Mouse (Mus musculus) forebrain, embryonic 11.5 days (tissue): Measurements from ENCODE around the gene Mroh2a. TPM values are rescaled to one million over a fixed set of nuclear protein-coding genes. Genes with fewer than 3 reads are reported as not detected.

Experiments
- ATAC-seq: fragments of 200-750 bp; cut with Nextera tagmentation; replicated peaks from 2 replicates; pipeline ENCODE4 v1.8.0; 2017; ENCODE audit warnings: moderate TSS enrichment; ENCODE audit not compliant: low FRiP score
- DNase-seq: peaks from one replicate; pipeline ENCODE4 v3.0.0-alpha.2; 2017; ENCODE audit warnings: low spot score
- H3K27ac ChIP-seq: fragments of 300-500 bp; sonication (generic); 2 replicates; pipeline ENCODE4 v1.5.1; 2014; ENCODE audit warnings: low read depth, low read length
- H3K27me3 ChIP-seq: fragments of 300-500 bp; sonication (generic); 2 replicates; pipeline ENCODE4 v1.6.1; 2014; ENCODE audit warnings: mild to moderate bottlenecking, low read length, mixed read lengths; ENCODE audit not compliant: control insufficient read depth, insufficient read depth
- H3K36me3 ChIP-seq: fragments of 300-500 bp; sonication (generic); 2 replicates; pipeline ENCODE4 v1.6.1; 2014; ENCODE audit warnings: mild to moderate bottlenecking, low read length, moderate library complexity, mixed read lengths; ENCODE audit not compliant: control insufficient read depth, insufficient read depth
- H3K4me1 ChIP-seq: fragments of 300-500 bp; sonication (generic); replicated peaks from 2 replicates; pipeline ENCODE4 v1.6.1; 2014; ENCODE audit warnings: low read length, mixed read lengths; ENCODE audit not compliant: control insufficient read depth, insufficient read depth
- H3K4me2 ChIP-seq: fragments of 300-500 bp; sonication (generic); 2 replicates; pipeline ENCODE4 v1.6.1; 2014; ENCODE audit warnings: low read depth, mild to moderate bottlenecking, low read length, moderate library complexity, mixed read lengths; ENCODE audit not compliant: severe bottlenecking
- H3K4me3 ChIP-seq: fragments of 300-500 bp; sonication (generic); 2 replicates; pipeline ENCODE4 v1.5.1; 2014; ENCODE audit warnings: low read depth, low read length
- H3K9ac ChIP-seq: fragments of 300-500 bp; sonication (generic); 2 replicates; pipeline ENCODE4 v1.6.1; 2014; ENCODE audit warnings: low read length
- H3K9me3 ChIP-seq: fragments of 300-500 bp; sonication (generic); 2 replicates; pipeline ENCODE4 v1.6.1; 2016; ENCODE audit warnings: low read length, mixed read lengths; ENCODE audit not compliant: control insufficient read depth
- WGBS: fragments of 180-500 bp; shearing (Covaris S2); extraction: QIAGEN DNeasy Blood & Tissue Kit; methylation state at CpG from one replicate; pipeline ENCODE4 v1.1.7; 2014; 5-methylcytosine and 5-hydroxymethylcytosine counted together
- polyA plus RNA-seq: library from polyadenylated mRNA; unstranded; fragments of >200 nt; fragmentation: Nextera tagmentation; extraction: Ambion mirVana; gene quantifications from 2 replicates; pipeline ENCODE4 v1.2.1, GENCODE M21; 2014

Gene Mroh2a
- polyA plus RNA-seq, 1 experiment from 2014 or later, result 2.5 TPM

DNA sequence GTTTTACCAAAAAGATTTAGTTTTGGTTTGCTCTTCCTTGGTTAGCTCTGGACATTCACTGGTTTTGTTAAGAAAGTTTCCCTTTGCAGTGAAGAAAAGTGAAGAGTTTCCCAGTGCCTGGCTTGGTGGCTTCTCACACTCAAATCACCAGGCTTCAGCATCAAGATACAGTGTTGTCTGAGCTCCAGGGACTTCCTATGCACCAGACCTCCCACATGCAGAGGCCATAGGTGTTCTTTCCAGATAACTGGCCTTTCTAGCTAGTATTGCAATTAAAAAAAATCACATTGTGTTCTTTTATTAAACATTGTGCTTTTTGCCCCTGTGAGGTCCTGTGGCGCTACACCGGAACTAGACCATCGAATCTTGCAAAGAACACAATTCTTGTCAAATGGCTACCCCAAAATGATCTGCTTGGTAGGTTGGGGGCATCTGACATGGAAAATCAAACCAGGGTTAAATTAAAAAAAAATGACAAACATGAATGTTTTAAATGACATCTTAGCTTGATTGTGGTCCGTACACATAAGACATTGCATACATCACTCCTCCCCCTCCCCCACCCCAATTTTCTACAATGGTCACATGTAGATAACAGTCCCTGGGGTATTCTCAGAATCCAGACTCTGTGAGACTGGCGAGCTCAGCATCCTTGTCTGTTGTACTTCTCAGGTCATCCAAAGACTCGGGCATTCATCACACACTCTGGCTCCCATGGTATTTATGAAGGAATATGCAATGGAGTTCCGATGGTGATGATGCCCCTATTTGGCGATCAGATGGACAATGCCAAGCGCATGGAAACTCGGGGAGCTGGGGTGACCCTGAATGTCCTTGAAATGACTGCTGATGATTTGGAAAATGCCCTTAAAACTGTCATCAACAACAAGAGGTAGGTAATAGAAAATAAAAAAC is 11.1 kb upstream of the Mroh2a start:
- no peak overlapping the region for H3K9ac ChIP-seq
- H3K4me1 ChIP-seq, result no peaks in the 10 kb centered on the region
- DNase-seq (peak; percentile 54), ATAC-seq (no peak)
- no peaks in the 10 kb centered on the region for H3K27me3 ChIP-seq
- no peaks in the 10 kb centered on the region for H3K36me3 ChIP-seq
- no peak overlapping the region for H3K4me3 ChIP-seq
- no peak overlapping the region for H3K27ac ChIP-seq
- peaks cover 60% of the 10 kb centered on the region for H3K9me3 ChIP-seq
- WGBS, result 71% methylated on average over 10 of the region's 10 CpGs
- no peak overlapping the region for H3K4me2 ChIP-seq

DNA sequence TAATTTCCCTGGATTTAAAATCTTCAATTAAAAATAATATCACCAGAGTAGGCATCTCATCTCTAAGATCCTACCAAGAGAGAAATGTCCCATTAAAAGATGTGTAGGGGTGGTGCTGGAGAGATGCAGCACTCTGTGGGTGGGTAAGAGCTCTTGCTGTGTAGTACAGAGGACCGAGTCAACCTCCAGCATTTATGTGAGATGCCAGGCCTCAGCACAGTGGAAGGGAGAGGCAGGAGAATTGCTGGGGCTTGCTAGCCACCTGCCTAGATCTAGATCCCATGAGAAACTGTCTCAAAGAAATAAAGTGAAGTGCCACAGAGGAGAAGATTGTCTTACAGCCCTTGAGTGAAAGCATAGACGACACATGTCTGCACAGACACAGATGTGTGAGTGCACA is 10.2 kb upstream of the Mroh2a start:
- Histone ChIP-seq H3K27me3 (no peaks in the 10 kb centered on the region), H3K36me3 (no peaks in the 10 kb centered on the region), H3K27ac (no peak overlapping the region), H3K4me1 (no peaks in the 10 kb centered on the region), H3K9ac (no peak overlapping the region), H3K4me3 (no peak overlapping the region), H3K4me2 (no peak overlapping the region), H3K9me3 (peaks cover 57% of the 10 kb centered on the region)
- ATAC-seq (no peak), DNase-seq (peak; percentile 51)
- WGBS, result 54% methylated on average over 2 of the region's 2 CpGs

- 68% methylated on average over 2 of the region's 2 CpGs for WGBS
- Histone ChIP-seq H3K4me2 (no peak overlapping the region), H3K4me1 (no peaks in the 10 kb centered on the region), H3K9me3 (peaks cover 53% of the 10 kb centered on the region), H3K27me3 (no peaks in the 10 kb centered on the region), H3K27ac (no peak overlapping the region), H3K36me3 (no peaks in the 10 kb centered on the region), H3K9ac (no peak overlapping the region), H3K4me3 (no peak overlapping the region)
- DNase-seq (peak; percentile 55), ATAC-seq (no peak)
Observed at GRCm38 (mm10) chr1:88217144-88217543, 9.6 kb upstream of the Mroh2a start.

- peaks cover 50% of the 10 kb centered on the region for H3K9me3 ChIP-seq
- no peaks in the 10 kb centered on the region for H3K36me3 ChIP-seq
- no peak overlapping the region for H3K27ac ChIP-seq
- WGBS, result 48% methylated on average over 3 of the region's 3 CpGs
- H3K4me3 ChIP-seq, result no peak overlapping the region
- no peaks in the 10 kb centered on the region for H3K27me3 ChIP-seq
- no peak for ATAC-seq
- DNase-seq, result no peak
- no peak overlapping the region for H3K9ac ChIP-seq
- no peak overlapping the region for H3K4me2 ChIP-seq
- no peaks in the 10 kb centered on the region for H3K4me1 ChIP-seq
Observed at GRCm38 (mm10) chr1:88217576-88217975, 9.2 kb upstream of the Mroh2a start.

- peak; percentile 64 for DNase-seq
- H3K9ac ChIP-seq, result no peak overlapping the region
- H3K27me3 ChIP-seq, result no peaks in the 10 kb centered on the region
- no peak overlapping the region for H3K4me2 ChIP-seq
- no peaks in the 10 kb centered on the region for H3K36me3 ChIP-seq
- H3K27ac ChIP-seq, result no peak overlapping the region
- H3K4me3 ChIP-seq, result no peak overlapping the region
- H3K9me3 ChIP-seq, result peaks cover 45% of the 10 kb centered on the region
- 72% methylated on average over 9 of the region's 9 CpGs for WGBS
- no peaks in the 10 kb centered on the region for H3K4me1 ChIP-seq
- ATAC-seq, result no peak
Observed at GRCm38 (mm10) chr1:88218051-88218450, 8.7 kb upstream of the Mroh2a start.

- Histone ChIP-seq H3K4me3 (no peak overlapping the region), H3K4me2 (no peak overlapping the region), H3K36me3 (no peaks in the 10 kb centered on the region), H3K27ac (no peak overlapping the region), H3K9ac (no peak overlapping the region), H3K9me3 (peaks cover 40% of the 10 kb centered on the region), H3K4me1 (no peaks in the 10 kb centered on the region), H3K27me3 (no peaks in the 10 kb centered on the region)
- peak; percentile 57 for DNase-seq
- ATAC-seq, result no peak
- WGBS, result 55% methylated on average over 4 of the region's 4 CpGs
Observed at GRCm38 (mm10) chr1:88218591-88218990, 8.2 kb upstream of the Mroh2a start.

GRCm38 (mm10) chr1:88219054-88219453 is 7.7 kb upstream of the Mroh2a start:
- Histone ChIP-seq H3K36me3 (no peaks in the 10 kb centered on the region), H3K27me3 (no peaks in the 10 kb centered on the region), H3K4me3 (no peak overlapping the region), H3K9me3 (peaks cover 35% of the 10 kb centered on the region), H3K4me2 (no peak overlapping the region), H3K27ac (no peak overlapping the region), H3K9ac (no peak overlapping the region), H3K4me1 (no peaks in the 10 kb centered on the region)
- peak; percentile 52 for DNase-seq
- WGBS, result 22% methylated on average over 1 of the region's 1 CpGs
- no peak for ATAC-seq

- DNase-seq (no peak), ATAC-seq (no peak)
- Histone ChIP-seq H3K4me1 (no peaks in the 10 kb centered on the region), H3K4me3 (no peak overlapping the region), H3K4me2 (no peak overlapping the region), H3K9ac (no peak overlapping the region), H3K27ac (no peak overlapping the region), H3K9me3 (peaks cover 25% of the 10 kb centered on the region), H3K36me3 (no peaks in the 10 kb centered on the region), H3K27me3 (no peaks in the 10 kb centered on the region)
Observed at GRCm38 (mm10) chr1:88220336-88220735, 6.5 kb upstream of the Mroh2a start.

GRCm38 (mm10) chr1:88222216-88222615 is 4.6 kb upstream of the Mroh2a start:
- no peaks in the 10 kb centered on the region for H3K27me3 ChIP-seq
- peaks cover 28% of the 10 kb centered on the region for H3K9me3 ChIP-seq
- no peak overlapping the region for H3K4me2 ChIP-seq
- ATAC-seq, result no peak
- no peaks in the 10 kb centered on the region for H3K4me1 ChIP-seq
- H3K27ac ChIP-seq, result no peak overlapping the region
- no peak for DNase-seq
- H3K9ac ChIP-seq, result no peak overlapping the region
- H3K36me3 ChIP-seq, result no peaks in the 10 kb centered on the region
- H3K4me3 ChIP-seq, result no peak overlapping the region
- 55% methylated on average over 2 of the region's 2 CpGs for WGBS
